Mouse (Mus musculus): ENCODE results near the gene Srrt. TPM values are rescaled to one million over a fixed set of nuclear protein-coding genes. Genes with fewer than 3 reads are reported as not detected.

The Srrt gene
- polyA plus RNA-seq, 1 experiment from 2014 or later, result 169 TPM

DNA sequence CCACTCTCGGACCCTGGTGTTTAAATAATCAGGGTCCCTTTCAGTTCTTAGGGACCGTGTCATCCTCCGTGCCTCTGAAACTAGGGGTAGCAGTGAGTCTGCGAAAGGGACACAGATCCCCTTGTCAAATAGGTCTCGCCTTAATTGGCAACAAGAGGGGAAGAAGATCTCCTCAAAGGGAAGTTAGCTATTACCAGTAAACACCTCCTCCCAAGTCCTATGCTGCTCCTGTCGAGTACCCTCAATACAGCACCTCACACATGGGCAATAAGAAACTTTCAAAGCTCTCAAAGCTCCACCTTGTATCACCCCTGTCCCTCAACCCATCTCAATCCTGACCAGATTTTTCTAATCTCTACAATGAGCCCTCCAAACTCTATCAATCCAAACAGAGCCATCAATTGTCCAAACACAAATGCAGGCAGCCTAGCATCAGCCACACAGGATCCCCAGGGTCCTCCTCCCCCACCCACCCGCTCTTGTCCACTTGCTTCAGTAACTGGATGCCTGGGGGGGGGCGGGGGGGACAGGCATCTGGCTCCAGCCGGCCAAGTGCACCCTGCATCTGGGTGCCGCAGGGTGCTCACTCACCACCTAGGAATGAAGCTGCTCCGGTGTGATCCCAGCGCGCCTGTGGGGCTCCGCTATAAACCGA is 25.5 kb upstream of the Srrt start:
- Histone ChIP-seq H3K9me3 (ENCODE audit: control insufficient read depth, low read length) (no peaks in the 10 kb centered on the region), H3K9ac (ENCODE audit: low read depth, low read length) (peak overlapping the region; percentile 70), H3K27me3 (replicated peaks; ENCODE audit: control insufficient read depth, insufficient read depth, low read length) (no peaks in the 10 kb centered on the region), H3K4me3 (ENCODE audit: low read depth, low read length) (peak overlapping the region; percentile 70), H3K4me2 (peak overlapping the region; percentile 89), H3K36me3 (ENCODE audit: control insufficient read depth, insufficient read depth, low read length) (no peaks in the 10 kb centered on the region), H3K27ac (ENCODE audit: low read depth, low read length) (no peak overlapping the region), H3K4me1 (replicated peaks; ENCODE audit: control insufficient read depth, insufficient read depth, low read length) (peaks cover 20% of the 10 kb centered on the region)
- WGBS, result 19% methylated on average over 15 of the region's 15 CpGs
- no peak for ATAC-seq (replicated peaks; ENCODE audit: low FRiP score)
- DNase-seq (ENCODE audit: low spot score), result no peak

DNA sequence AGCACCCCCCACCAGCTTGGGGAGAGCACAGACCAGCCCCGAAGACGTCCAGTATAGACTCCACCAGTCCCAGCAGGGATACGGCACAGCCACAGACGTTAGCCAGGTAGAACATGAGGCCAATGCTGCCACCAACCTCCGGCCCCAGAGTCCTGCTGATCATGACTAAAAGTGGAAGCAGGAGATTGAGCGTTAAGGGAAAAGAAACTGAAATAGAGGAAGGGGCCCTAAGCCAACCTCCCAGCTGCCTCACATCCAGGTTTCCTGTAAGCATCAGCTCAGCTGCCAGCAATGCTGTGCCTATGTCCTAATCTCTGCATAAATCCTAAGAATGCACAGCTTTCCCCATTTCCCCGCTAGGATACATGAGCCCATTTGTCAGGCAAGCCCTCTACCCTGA is 23.4 kb upstream of the Srrt start:
- ATAC-seq (replicated peaks; ENCODE audit: low FRiP score) (no peak), DNase-seq (ENCODE audit: low spot score) (no peak)
- Histone ChIP-seq H3K9me3 (ENCODE audit: control insufficient read depth, low read length) (no peaks in the 10 kb centered on the region), H3K4me2 (no peak overlapping the region), H3K9ac (ENCODE audit: low read depth, low read length) (no peak overlapping the region), H3K27ac (ENCODE audit: low read depth, low read length) (no peak overlapping the region), H3K36me3 (ENCODE audit: control insufficient read depth, insufficient read depth, low read length) (no peaks in the 10 kb centered on the region), H3K4me3 (ENCODE audit: low read depth, low read length) (no peak overlapping the region), H3K4me1 (replicated peaks; ENCODE audit: control insufficient read depth, insufficient read depth, low read length) (peaks cover 7% of the 10 kb centered on the region; the same call in 1 of the 2 replicates), H3K27me3 (replicated peaks; ENCODE audit: control insufficient read depth, insufficient read depth, low read length) (no peaks in the 10 kb centered on the region)
- 78% methylated on average over 7 of the region's 7 CpGs for WGBS

- Histone ChIP-seq H3K4me3 (ENCODE audit: low read depth, low read length) (no peak overlapping the region), H3K4me2 (no peak overlapping the region), H3K36me3 (ENCODE audit: control insufficient read depth, insufficient read depth, low read length) (peaks cover 2% of the 10 kb centered on the region; the same call in 1 of the 2 replicates), H3K9ac (ENCODE audit: low read depth, low read length) (no peak overlapping the region), H3K27ac (ENCODE audit: low read depth, low read length) (no peak overlapping the region), H3K9me3 (ENCODE audit: control insufficient read depth, low read length) (no peaks in the 10 kb centered on the region), H3K27me3 (replicated peaks; ENCODE audit: control insufficient read depth, insufficient read depth, low read length) (no peaks in the 10 kb centered on the region), H3K4me1 (replicated peaks; ENCODE audit: control insufficient read depth, insufficient read depth, low read length) (peaks cover 4% of the 10 kb centered on the region; the same call in 1 of the 2 replicates)
- ATAC-seq (replicated peaks; ENCODE audit: low FRiP score), result peak; percentile 41; the same call in 1 of the 2 replicates
- WGBS, result 86% methylated on average over 3 of the region's 3 CpGs
- no peak for DNase-seq (ENCODE audit: low spot score)
Measured at GRCm38 (mm10) chr5:137320996-137321395, 13.5 kb upstream of the Srrt start.

GRCm38 (mm10) chr5:137318570-137318969 is 11.1 kb upstream of the Srrt start:
- Histone ChIP-seq H3K4me2 (no peak overlapping the region), H3K27me3 (replicated peaks; ENCODE audit: control insufficient read depth, insufficient read depth, low read length) (no peaks in the 10 kb centered on the region), H3K27ac (ENCODE audit: low read depth, low read length) (no peak overlapping the region), H3K9ac (ENCODE audit: low read depth, low read length) (no peak overlapping the region), H3K4me1 (replicated peaks; ENCODE audit: control insufficient read depth, insufficient read depth, low read length) (peaks cover 20% of the 10 kb centered on the region), H3K9me3 (ENCODE audit: control insufficient read depth, low read length) (no peaks in the 10 kb centered on the region), H3K36me3 (ENCODE audit: control insufficient read depth, insufficient read depth, low read length) (no peaks in the 10 kb centered on the region), H3K4me3 (ENCODE audit: low read depth, low read length) (no peak overlapping the region)
- 85% methylated on average over 1 of the region's 1 CpGs for WGBS
- ATAC-seq (replicated peaks; ENCODE audit: low FRiP score) (no peak), DNase-seq (ENCODE audit: low spot score) (no peak)

DNA sequence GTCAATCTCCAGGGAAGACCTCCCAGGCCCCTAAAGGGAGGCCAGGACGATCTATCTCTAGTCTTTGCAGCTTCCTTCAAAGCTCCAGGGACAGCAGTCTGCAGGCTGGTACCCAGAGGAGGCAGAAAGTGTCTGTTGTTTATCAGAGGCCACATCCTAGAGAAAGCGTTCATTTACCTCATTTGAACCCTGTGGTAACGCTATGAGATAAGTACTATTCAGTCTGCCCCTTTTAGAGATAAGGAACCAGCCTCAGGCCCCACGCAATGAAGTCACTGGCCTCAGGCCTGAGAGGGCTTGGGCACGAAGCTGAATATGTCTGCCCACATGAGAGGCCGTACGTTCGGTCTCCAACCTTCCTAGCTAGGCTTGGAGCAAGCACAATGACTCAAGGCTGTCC is 9.9 kb upstream of the Srrt start:
- ATAC-seq (replicated peaks; ENCODE audit: low FRiP score) (no peak), DNase-seq (ENCODE audit: low spot score) (no peak)
- 56% methylated on average over 8 of the region's 8 CpGs for WGBS
- Histone ChIP-seq H3K9me3 (ENCODE audit: control insufficient read depth, low read length) (no peaks in the 10 kb centered on the region), H3K4me1 (replicated peaks; ENCODE audit: control insufficient read depth, insufficient read depth, low read length) (peaks cover 31% of the 10 kb centered on the region), H3K9ac (ENCODE audit: low read depth, low read length) (no peak overlapping the region), H3K27me3 (replicated peaks; ENCODE audit: control insufficient read depth, insufficient read depth, low read length) (no peaks in the 10 kb centered on the region), H3K4me2 (no peak overlapping the region), H3K4me3 (ENCODE audit: low read depth, low read length) (no peak overlapping the region), H3K27ac (ENCODE audit: low read depth, low read length) (no peak overlapping the region), H3K36me3 (ENCODE audit: control insufficient read depth, insufficient read depth, low read length) (no peaks in the 10 kb centered on the region)

DNA sequence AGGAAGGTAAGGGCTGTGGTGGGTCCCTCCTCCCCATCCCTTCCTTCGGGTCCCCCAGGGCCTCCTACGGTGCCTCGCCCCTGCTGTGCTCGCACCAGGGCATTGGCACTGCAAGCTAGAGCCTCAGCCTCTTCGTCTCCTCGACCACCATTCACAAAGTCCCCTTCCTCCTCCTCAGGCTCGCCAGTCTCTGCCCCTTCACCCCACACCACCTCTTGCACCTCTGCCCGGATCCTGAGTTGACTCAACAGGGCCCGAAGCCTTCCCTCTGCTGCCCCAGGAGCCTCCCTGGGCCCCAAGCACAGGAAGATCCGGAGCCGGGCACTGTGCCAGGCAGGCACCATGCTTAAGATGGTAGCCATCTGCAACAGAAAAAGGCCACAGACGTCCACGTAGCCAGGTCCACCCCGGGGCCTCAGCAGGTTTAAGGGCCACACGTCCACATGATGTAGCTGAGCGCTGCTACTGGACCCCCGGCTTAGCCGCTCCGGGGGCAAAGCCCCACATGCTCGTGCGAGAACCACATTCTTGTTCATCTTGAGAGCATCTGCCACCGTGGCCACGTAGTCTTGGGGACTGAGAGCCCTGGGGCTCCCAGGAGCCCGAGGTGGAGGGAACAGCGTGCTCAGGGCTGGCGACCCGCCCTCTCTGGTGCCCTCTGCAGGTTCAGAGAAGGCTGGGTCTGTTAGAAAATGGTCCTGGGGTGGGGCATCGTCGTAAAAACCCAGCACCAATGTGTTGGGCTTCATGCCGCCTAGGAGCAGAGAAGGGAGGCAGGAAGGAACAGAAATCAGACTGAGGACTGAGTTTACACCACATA is 7.8 kb upstream of the Srrt start:
- Histone ChIP-seq H3K9me3 (ENCODE audit: control insufficient read depth, low read length) (no peaks in the 10 kb centered on the region), H3K4me2 (peak overlapping the region; percentile 92), H3K36me3 (ENCODE audit: control insufficient read depth, insufficient read depth, low read length) (peaks cover 3% of the 10 kb centered on the region; the same call in 1 of the 2 replicates), H3K9ac (ENCODE audit: low read depth, low read length) (peak overlapping the region; percentile 85; the same call in 1 of the 2 replicates), H3K4me1 (replicated peaks; ENCODE audit: control insufficient read depth, insufficient read depth, low read length) (peaks cover 38% of the 10 kb centered on the region), H3K27ac (ENCODE audit: low read depth, low read length) (no peak overlapping the region), H3K27me3 (replicated peaks; ENCODE audit: control insufficient read depth, insufficient read depth, low read length) (no peaks in the 10 kb centered on the region), H3K4me3 (ENCODE audit: low read depth, low read length) (no peak overlapping the region)
- DNase-seq (ENCODE audit: low spot score) (peak; percentile 63), ATAC-seq (replicated peaks; ENCODE audit: low FRiP score) (peak; percentile 48)
- 51% methylated on average over 30 of the region's 30 CpGs for WGBS

DNA sequence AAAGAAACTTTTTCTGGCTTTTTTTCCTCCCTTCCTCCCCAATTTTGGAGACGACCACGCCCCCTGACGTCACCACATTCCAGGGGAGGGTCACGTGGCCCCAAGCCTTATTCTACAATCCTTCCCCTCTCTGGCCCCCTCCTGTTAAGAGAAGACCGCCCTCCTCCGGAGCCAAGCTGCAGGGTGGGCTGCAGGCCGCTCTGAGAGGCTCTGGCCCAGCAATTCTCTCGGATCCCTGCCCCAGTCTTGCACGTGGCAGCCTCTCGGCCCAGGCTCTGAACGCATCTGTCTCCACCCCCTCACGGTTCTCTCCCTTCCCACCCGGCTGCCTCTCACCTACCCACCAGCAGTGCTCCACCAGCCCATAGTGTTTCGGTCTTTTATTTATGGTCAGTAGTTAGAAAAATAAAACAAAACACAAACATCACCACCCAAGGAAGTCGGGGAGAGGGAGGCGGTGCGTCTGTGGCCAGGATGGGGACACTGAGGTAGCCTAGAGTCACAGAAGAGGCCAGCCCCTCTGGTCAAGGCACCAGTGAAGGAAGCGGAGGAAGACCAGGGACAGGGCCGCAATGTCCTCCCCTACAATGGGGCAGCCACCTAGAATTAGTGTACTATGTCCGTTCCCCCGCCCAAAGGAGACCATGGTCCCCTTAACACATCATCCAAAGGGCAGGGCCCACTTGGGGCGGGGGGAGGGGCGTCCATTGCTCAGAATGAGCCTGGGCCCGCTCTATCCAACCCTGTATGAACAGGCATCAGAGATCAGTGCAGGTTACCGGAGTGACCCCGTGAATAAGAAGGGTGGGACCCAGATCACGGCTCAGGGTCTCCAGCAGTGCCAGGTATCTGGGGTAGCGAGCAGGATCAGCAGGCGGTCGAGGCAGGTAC is 7.0 kb upstream of the Srrt start, which contains the start of gene Trip6:
Gene Trip6, minus strand, starts transcription at position 212 of the 891 bp plus-strand sequence.
- no peaks in the 10 kb centered on the region for H3K27me3 ChIP-seq (replicated peaks; ENCODE audit: control insufficient read depth, insufficient read depth, low read length)
- WGBS, result 31% methylated on average over 30 of the region's 30 CpGs
- no peaks in the 10 kb centered on the region for H3K9me3 ChIP-seq (ENCODE audit: control insufficient read depth, low read length)
- H3K4me1 ChIP-seq (replicated peaks; ENCODE audit: control insufficient read depth, insufficient read depth, low read length), result peaks cover 38% of the 10 kb centered on the region
- H3K27ac ChIP-seq (ENCODE audit: low read depth, low read length), result peak within 1 kb of the TSS; percentile 75; the same call in 1 of the 2 replicates
- H3K4me2 ChIP-seq, result peak within 1 kb of the TSS; percentile 92
- DNase-seq (ENCODE audit: low spot score) (peak; percentile 87), ATAC-seq (replicated peaks; ENCODE audit: low FRiP score) (peak; percentile 70)
- peak within 1 kb of the TSS; percentile 72 for H3K4me3 ChIP-seq (ENCODE audit: low read depth, low read length)
- H3K9ac ChIP-seq (ENCODE audit: low read depth, low read length), result peak within 1 kb of the TSS; percentile 85
- H3K36me3 ChIP-seq (ENCODE audit: control insufficient read depth, insufficient read depth, low read length), result peaks cover 11% of the 10 kb centered on the region; the same call in 1 of the 2 replicates
